Mouse (Mus musculus) intestine, embryonic 15.5 days (tissue): ENCODE measurements around the gene Brca2. TPM values are rescaled to one million over a fixed set of nuclear protein-coding genes. Genes with fewer than 3 reads are reported as not detected.
"Not testable (repeated sequence)": the region's sequence is repeated elsewhere in the genome, so short reads cannot be mapped to it uniquely, and the experiment has no call there.

Source experiments
- ATAC-seq: fragments of 200-750 bp; cut with Nextera tagmentation; 2 replicates; pipeline ENCODE4 v1.8.0; 2017; ENCODE audit warnings: moderate TSS enrichment, moderate library complexity
- H3K27ac ChIP-seq: fragments of 300-500 bp; sonication (generic); 2 replicates; pipeline ENCODE4 v1.5.1; 2015; ENCODE audit warnings: mild to moderate bottlenecking, inconsistent platforms
- H3K27me3 ChIP-seq: fragments of 300-500 bp; sonication (generic); replicated peaks from 2 replicates; pipeline ENCODE4 v1.6.1; 2015; ENCODE audit warnings: inconsistent platforms
- H3K36me3 ChIP-seq: fragments of 300-500 bp; sonication (generic); 2 replicates; pipeline ENCODE4 v1.6.1; 2015; ENCODE audit warnings: inconsistent platforms
- H3K4me1 ChIP-seq: fragments of 300-500 bp; sonication (generic); replicated peaks from 2 replicates; pipeline ENCODE4 v1.6.1; 2015; ENCODE audit warnings: inconsistent platforms
- H3K4me2 ChIP-seq: fragments of 300-500 bp; sonication (generic); replicated peaks from 2 replicates; pipeline ENCODE4 v1.6.1; 2015; ENCODE audit warnings: mild to moderate bottlenecking, inconsistent platforms
- H3K4me3 ChIP-seq: fragments of 300-500 bp; sonication (generic); replicated peaks from 2 replicates; pipeline ENCODE4 v1.5.1; 2015; ENCODE audit warnings: inconsistent platforms
- H3K9ac ChIP-seq: fragments of 300-500 bp; sonication (generic); 2 replicates; pipeline ENCODE4 v1.6.1; 2015; ENCODE audit warnings: inconsistent platforms
- H3K9me3 ChIP-seq: fragments of 300-500 bp; sonication (generic); 2 replicates; pipeline ENCODE4 v1.6.1; 2016; ENCODE audit warnings: inconsistent platforms
- WGBS: fragments of 180-500 bp; shearing (Covaris S2); methylation state at CpG from one replicate; pipeline ENCODE4 v1.1.7; 2015; 5-methylcytosine and 5-hydroxymethylcytosine counted together
- polyA plus RNA-seq: library from polyadenylated mRNA; unstranded; fragments of >200 nt; fragmentation: Nextera tagmentation; extraction: Ambion mirVana; gene quantifications from 2 replicates; pipeline ENCODE4 v1.2.1, GENCODE M21; 2015

Gene Brca2
- polyA plus RNA-seq: 16.2 and 20.0 TPM in 2 replicates

DNA sequence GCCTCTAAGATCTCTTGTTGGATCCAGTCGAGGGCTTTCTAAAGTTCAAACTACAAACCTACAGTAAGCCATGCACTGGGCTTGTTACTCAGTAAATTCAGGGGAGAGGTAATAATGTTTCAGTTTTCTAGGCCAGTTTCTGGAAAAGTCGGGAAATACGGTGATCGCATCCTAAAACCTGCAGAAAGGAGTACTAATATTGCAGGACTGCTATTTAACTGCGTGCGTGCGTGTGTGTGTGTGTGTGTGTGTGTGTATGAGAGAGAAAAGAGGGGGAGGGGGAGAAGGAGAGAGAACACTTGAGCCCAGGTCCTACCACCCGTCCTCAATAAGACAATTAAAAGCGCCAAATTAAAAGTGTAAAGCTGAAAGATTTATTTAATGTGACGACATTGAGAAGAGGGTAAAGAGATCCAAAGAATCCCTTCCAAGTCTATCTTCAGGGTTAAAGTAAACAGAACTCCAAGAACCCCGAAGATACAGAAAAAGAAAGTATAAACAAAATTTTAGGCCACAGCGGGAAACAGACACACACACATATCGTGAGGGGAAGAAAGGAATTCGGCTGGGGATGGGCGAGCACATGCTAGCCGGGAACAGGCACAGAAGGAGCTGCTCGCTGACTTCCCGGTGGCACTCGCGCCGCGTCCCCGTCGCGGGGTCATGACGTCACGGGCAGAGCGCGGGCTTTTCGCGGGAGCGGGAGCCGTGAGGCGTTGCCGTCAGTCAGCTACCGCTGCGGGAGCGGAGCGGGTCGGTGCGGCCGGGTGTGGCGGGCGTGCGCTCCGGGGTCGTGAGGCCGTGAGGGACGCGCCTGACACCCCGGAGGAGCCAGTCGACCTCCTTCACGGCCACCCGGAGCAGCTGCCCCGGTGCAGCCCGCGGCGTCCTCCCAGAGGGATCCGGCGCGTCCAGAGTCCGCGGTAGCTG, at the start of gene Brca2:
Gene Brca2, plus strand, starts transcription at position 694 of the 930 bp plus-strand sequence.
- WGBS: 5% methylated on average over 63 of the region's 63 CpGs
- peak within 1 kb of the TSS; percentile 85 for H3K27ac ChIP-seq
- H3K27me3 ChIP-seq: no peaks in the 10 kb centered on the region
- peaks cover 5% of the 10 kb centered on the region; the same call in 1 of the 2 replicates for H3K4me1 ChIP-seq
- peak within 1 kb of the TSS; percentile 83 for H3K9ac ChIP-seq
- ATAC-seq: peak; percentile 98
- peak within 1 kb of the TSS; percentile 68 for H3K4me2 ChIP-seq
- H3K36me3 ChIP-seq: no peaks in the 10 kb centered on the region
- no peaks in the 10 kb centered on the region for H3K9me3 ChIP-seq
- H3K4me3 ChIP-seq: peak within 1 kb of the TSS; percentile 76

DNA sequence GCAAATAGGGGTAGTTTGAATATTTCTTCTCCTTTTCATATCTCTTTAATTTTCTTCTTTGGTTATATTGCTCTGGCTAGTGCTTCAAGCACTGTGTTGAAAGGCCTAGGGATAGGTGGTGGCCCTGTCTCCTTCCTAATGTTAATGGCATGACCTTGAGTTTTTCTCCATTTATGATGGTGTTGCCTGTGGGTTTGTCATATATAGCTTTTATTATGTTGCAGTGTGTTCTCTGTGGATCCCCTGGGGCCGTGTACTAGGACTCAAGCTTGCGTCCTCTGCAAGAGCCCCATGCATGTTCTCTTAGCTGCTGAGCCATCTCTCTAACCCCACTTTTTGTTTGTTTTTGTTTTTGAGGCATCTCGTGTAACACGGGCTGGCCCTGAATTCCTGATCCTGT, 45.1 kb upstream of the Brca2 start:
- no peak for ATAC-seq
- Histone ChIP-seq H3K4me1 (no peaks in the 10 kb centered on the region), H3K27me3 (no peaks in the 10 kb centered on the region), H3K9ac (no peak overlapping the region), H3K9me3 (no peaks in the 10 kb centered on the region), H3K4me3 (no peak overlapping the region), H3K4me2 (no peak overlapping the region), H3K27ac (no peak overlapping the region), H3K36me3 (no peaks in the 10 kb centered on the region)
- WGBS: 73% methylated on average over 4 of the region's 4 CpGs

DNA sequence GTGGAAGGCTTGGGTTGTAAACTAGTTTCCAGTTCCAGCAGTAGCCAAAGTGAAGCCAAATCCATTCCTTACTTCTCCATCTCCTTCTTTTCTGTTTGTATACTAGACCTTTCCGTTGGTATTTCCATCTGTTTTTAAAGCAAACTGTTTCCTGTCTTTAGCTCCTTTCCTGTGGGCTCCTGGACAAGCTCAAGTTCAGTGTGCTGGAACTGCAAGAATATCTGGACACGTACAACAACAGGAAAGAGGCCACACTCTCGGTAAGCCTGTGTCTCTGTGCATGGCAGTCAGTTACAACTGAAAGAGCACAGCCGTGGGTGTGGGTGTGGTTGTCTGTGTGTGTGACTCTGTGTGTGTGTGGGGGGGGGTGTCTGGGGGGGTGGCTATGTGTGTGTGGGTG, 43.8 kb upstream of the Brca2 start:
- Histone ChIP-seq H3K4me2 (no peak overlapping the region), H3K4me1 (no peaks in the 10 kb centered on the region), H3K9me3 (no peaks in the 10 kb centered on the region), H3K36me3 (no peaks in the 10 kb centered on the region), H3K9ac (no peak overlapping the region), H3K27ac (no peak overlapping the region), H3K27me3 (no peaks in the 10 kb centered on the region), H3K4me3 (no peak overlapping the region)
- WGBS: 39% methylated on average over 4 of the region's 4 CpGs
- ATAC-seq: no peak

DNA sequence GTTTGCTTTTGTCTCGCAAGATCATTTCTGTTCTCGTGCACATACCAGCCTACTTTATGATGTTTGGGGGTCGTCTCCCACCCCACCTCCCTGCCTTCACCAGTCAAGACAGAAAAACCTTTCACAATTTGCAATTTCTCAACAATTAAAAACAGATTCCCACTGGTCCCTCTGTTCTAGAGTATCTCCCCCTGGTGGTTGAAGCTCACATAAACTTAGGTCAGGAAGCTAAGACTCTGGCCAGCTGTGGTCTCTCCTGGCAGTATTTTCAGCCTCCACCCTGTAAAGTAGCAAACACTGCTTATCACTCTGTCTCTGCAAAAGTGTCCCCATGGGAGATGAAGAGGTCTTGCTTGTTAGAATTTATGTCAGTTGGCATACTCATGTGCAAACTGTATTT, 37.2 kb upstream of the Brca2 start:
- WGBS: 59% methylated on average over 3 of the region's 3 CpGs
- Histone ChIP-seq H3K4me2 (no peak overlapping the region), H3K9me3 (no peaks in the 10 kb centered on the region), H3K36me3 (no peaks in the 10 kb centered on the region), H3K9ac (no peak overlapping the region), H3K27me3 (no peaks in the 10 kb centered on the region), H3K27ac (no peak overlapping the region), H3K4me1 (no peaks in the 10 kb centered on the region), H3K4me3 (no peak overlapping the region)
- ATAC-seq: no peak

DNA sequence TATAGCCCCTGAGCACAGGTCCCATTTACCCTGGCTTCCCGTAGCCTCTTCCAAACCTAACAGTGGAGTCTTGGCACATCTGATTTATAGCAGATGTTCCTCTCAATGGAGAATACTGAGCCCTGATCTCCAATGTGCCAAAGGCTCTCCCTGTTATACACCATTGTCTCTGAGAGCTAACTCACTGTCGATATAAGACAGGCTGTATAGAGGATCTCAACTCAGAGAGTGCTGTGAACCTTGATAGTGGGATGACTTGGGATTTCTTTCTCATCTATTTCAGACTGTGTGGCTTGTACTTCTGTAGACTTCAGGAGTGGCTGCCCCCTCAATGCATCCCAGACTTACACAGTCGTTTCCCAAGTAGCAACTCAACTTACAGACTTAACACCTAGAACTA, 32.1 kb upstream of the Brca2 start:
- Histone ChIP-seq H3K27me3 (no peaks in the 10 kb centered on the region), H3K36me3 (no peaks in the 10 kb centered on the region), H3K9ac (no peak overlapping the region), H3K4me2 (no peak overlapping the region), H3K4me3 (no peak overlapping the region), H3K9me3 (no peaks in the 10 kb centered on the region), H3K27ac (no peak overlapping the region), H3K4me1 (no peaks in the 10 kb centered on the region)
- WGBS: 62% methylated on average over 3 of the region's 3 CpGs
- no peak for ATAC-seq

DNA sequence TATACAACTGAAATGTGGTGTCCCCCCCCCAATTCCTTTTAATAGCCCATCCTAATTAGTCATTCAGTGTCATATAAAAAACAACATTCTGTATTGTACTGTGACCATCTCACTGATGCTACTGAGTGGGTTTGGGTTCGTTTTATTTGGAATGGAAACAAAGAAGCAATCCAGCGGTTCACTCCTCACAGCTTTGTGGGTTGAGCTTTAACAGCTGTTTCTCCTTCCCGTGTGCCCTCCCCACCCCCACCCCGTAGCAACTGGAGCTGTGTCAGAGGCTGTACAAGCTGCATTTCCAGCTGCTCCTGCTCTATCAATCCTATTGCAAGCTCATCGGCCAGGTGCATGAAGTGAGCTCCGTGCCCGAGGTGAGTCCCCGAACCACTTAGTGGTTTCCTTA, 31.6 kb upstream of the Brca2 start:
- Histone ChIP-seq H3K4me3 (no peak overlapping the region), H3K27me3 (no peaks in the 10 kb centered on the region), H3K36me3 (no peaks in the 10 kb centered on the region), H3K4me1 (no peaks in the 10 kb centered on the region), H3K4me2 (no peak overlapping the region), H3K27ac (no peak overlapping the region), H3K9me3 (no peaks in the 10 kb centered on the region), H3K9ac (no peak overlapping the region)
- no peak; the same call in 1 of the 2 replicates for ATAC-seq
- WGBS: 50% methylated on average over 8 of the region's 8 CpGs

DNA sequence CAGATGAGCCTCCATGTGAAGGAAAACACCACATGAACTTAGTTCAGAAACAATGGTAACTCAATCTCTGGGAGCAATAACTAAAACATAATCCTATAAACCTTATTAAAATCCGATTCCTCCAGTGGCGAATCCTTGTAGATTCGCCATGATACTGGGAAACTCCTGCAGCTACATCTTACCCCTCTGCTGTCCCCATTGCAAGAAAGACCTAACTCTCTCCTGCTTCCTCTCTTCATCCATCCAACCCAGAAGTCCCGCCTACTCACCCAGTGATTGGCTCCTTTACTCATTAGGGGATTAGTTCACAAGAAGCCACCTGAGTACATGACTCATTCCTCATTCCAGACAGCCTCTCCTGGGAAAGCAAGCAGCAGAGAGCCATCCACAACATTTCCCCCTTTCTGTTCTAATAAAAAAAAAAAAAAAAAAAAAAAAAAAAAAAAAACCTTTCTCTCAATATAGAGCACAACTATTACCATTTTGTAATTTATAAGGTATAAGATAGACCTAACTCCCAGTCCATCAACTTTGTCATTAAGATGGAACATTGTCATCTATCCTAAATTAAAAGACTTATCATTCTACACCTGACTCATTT, 30.8 kb upstream of the Brca2 start:
- H3K27ac ChIP-seq, H3K9me3 ChIP-seq, H3K27me3 ChIP-seq, H3K9ac ChIP-seq, H3K4me2 ChIP-seq, H3K4me3 ChIP-seq, H3K36me3 ChIP-seq, ATAC-seq, H3K4me1 ChIP-seq: not testable (repeated sequence)
- WGBS: 86% methylated on average over 4 of the region's 4 CpGs

DNA sequence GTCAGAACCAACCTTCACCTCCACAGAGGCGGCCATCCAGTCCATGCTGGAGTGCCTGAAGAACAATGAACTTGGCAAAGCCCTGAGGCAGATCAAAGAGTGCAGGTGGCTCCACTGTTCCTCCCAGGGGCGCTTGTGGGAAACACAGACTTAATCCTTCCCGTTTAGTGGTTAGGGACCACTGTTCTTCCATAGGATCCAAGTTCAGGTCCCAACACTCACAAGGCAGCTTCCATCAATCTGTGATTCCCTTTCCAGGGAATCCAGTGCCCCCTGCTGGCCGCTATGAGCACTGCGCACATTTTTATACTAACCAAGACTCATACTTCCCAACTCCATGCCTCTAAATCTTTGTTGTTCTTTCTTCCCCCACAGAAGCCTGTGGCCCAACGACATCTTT, 26.6 kb upstream of the Brca2 start:
- H3K4me1 ChIP-seq: no peaks in the 10 kb centered on the region
- ATAC-seq: no peak
- no peak overlapping the region for H3K4me3 ChIP-seq
- H3K9ac ChIP-seq: no peak overlapping the region
- no peaks in the 10 kb centered on the region for H3K27me3 ChIP-seq
- no peak overlapping the region for H3K27ac ChIP-seq
- H3K9me3 ChIP-seq: no peaks in the 10 kb centered on the region
- H3K36me3 ChIP-seq: no peaks in the 10 kb centered on the region
- no peak overlapping the region for H3K4me2 ChIP-seq
- 51% methylated on average over 6 of the region's 6 CpGs for WGBS

DNA sequence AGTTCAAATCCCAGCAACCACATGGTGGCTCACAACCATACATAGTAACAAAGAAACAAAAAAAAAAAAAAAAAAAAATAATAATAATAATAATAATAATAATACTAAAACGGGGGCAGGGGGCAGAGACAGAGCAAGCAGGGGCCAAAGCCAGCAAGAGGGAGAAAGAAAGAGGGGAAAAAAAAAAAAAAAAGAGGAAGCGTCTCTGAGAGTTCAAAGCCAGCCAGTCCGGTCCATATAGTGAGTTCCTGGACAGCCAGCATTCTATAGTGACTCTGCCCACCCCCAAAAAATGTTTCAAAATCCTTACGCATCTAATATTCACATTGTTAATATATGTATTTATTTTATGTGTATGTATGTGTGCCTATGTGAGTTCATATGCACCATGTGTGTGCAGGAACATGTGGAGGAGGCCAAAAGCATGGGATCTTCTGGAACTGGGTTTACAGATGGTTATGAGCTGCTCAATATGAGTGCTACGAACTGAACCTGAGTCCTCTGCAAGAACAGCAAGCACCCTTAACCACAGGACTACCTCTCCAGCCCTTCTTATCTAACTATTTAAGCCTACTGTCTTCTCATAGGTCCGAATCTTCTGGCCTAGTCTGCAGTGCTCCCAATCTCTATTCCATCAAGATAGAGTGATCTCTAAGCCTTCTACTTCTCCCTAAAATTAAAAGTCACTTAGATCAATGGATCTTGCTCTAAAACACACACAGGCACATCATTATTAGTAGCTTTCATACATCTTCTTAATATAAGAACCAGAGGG, 11.8 kb upstream of the Brca2 start:
- 79% methylated on average over 5 of the region's 6 CpGs for WGBS
- H3K27me3 ChIP-seq: no peaks in the 10 kb centered on the region
- H3K4me3 ChIP-seq: no peak overlapping the region
- no peaks in the 10 kb centered on the region for H3K9me3 ChIP-seq
- no peaks in the 10 kb centered on the region for H3K36me3 ChIP-seq
- H3K4me2 ChIP-seq: no peak overlapping the region
- H3K9ac ChIP-seq: no peak overlapping the region
- H3K4me1 ChIP-seq: no peaks in the 10 kb centered on the region
- no peak for ATAC-seq
- no peak overlapping the region for H3K27ac ChIP-seq

DNA sequence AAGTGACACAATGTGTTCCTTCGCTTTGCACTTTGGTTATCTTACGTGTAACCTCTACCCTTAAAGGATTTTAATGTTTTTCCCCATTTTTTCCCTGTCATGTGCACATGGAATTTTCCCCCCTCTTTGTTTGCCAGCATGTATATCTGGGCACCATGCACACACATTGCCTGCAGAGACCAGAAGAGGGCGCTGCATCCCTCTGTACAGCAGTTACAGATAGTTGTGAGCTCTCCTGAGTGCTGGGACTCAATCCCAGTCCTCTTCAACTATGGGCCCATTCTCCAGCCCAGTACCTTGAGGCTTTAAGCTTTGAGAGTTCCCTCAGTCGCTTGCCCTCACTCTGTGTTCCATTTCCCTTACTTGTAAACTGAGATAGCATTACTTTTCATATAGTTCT, 9.2 kb upstream of the Brca2 start:
- Histone ChIP-seq H3K36me3 (no peaks in the 10 kb centered on the region), H3K27me3 (no peaks in the 10 kb centered on the region), H3K9ac (no peak overlapping the region), H3K4me1 (no peaks in the 10 kb centered on the region), H3K4me3 (no peak overlapping the region), H3K4me2 (no peak overlapping the region), H3K27ac (no peak overlapping the region), H3K9me3 (no peaks in the 10 kb centered on the region)
- 76% methylated on average over 4 of the region's 4 CpGs for WGBS
- ATAC-seq: no peak

DNA sequence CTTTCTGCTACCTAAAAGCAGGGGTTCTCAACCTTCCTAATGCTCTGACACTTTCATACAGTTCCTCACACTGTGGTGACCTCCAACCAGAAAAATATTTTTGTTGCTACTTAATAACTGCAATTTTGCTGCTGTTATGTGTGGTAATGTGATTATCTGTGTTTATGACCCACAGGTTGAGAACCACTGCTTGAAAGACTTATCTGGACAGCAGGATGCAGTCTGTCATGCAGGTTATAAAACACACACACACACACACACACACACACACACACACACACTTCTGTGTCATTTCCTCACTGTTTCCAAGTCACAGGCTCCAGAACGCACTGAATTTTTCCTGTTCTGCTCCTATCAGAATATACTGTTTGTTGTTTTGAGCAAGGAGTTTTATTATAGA, 8.4 kb upstream of the Brca2 start:
- WGBS: 68% methylated on average over 1 of the region's 1 CpGs
- Histone ChIP-seq H3K9me3 (no peaks in the 10 kb centered on the region), H3K9ac (no peak overlapping the region), H3K27me3 (no peaks in the 10 kb centered on the region), H3K36me3 (no peaks in the 10 kb centered on the region), H3K27ac (no peak overlapping the region), H3K4me3 (no peak overlapping the region), H3K4me2 (no peak overlapping the region), H3K4me1 (no peaks in the 10 kb centered on the region)
- ATAC-seq: no peak

DNA sequence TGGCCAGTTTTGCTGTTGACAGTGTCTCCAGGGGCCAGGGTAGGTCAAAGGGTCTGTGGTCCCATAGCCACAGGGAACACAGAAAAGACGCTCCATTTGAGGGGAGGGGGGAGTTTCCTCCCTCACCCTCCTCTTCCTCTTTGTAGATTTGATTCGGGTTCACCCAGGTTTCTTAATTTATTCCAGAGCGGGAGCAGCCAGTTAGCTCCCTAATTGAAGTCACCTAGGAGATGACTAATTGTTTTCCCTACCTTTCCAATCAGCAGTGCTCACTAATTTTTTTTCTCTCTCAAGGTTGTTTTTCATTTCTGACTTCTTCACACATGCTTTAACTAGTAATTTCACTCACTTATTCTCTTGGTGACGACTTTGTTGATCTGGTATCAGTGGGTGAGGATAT, 4.4 kb upstream of the Brca2 start, which contains the start of gene Zar1l:
Gene Zar1l, minus strand, starts transcription at position 101 of the 400 bp plus-strand sequence.
- Histone ChIP-seq H3K9me3 (no peaks in the 10 kb centered on the region), H3K4me1 (no peaks in the 10 kb centered on the region), H3K27me3 (no peaks in the 10 kb centered on the region), H3K9ac (no peak within 1 kb of the TSS), H3K4me3 (no peak within 1 kb of the TSS), H3K4me2 (no peak within 1 kb of the TSS), H3K36me3 (no peaks in the 10 kb centered on the region), H3K27ac (no peak within 1 kb of the TSS)
- ATAC-seq: no peak
- 61% methylated on average over 4 of the region's 4 CpGs for WGBS
